ENCODE assay signal across 8 mouse cellular contexts in genomic region chr3:144718706-144719087, GRCm38 (mm10). TPM values are rescaled to one million over a fixed set of nuclear protein-coding genes. Genes with fewer than 3 reads are reported as not detected.
DNase-seq lines count a peak whose midpoint lies in the region; ATAC-seq and TF ChIP-seq lines count a peak whose summit lies in the region.

No protein-coding gene starts in this region.

- H3K4me3 ChIP-seq in forebrain, embryonic 15.5 days, result peak overlapping the region; percentile 68
- H3K4me3 ChIP-seq in intestine, embryonic 16.5 days (ENCODE audit: low read length), result peak overlapping the region; percentile 90
- peak overlapping the region; percentile 94 for H3K4me3 ChIP-seq in lung, adult 2 months (replicated peaks; ENCODE audit: extremely low read depth, low read depth, low read length)
- H3K4me3 ChIP-seq in stomach, postnatal 0 days (ENCODE audit: low read depth, low read length), result peak overlapping the region; percentile 93

- TF ChIP-seq EP300 in stomach, postnatal 0 days (optimal IDR thresholded peaks at IDR 0.05), result no peak

- TF ChIP-seq CTCF in lung, adult 2 months (IDR thresholded peaks at IDR 0.05; ENCODE audit: insufficient read depth, low read length), result no peak
- TF ChIP-seq CTCF in stomach, postnatal 0 days (IDR thresholded peaks at IDR 0.05; ENCODE audit: low read depth), result no peak

- H3K9ac ChIP-seq in forebrain, embryonic 15.5 days (replicated peaks), result peak overlapping the region; percentile 75
- peak overlapping the region; percentile 91 for H3K9ac ChIP-seq in intestine, embryonic 16.5 days (ENCODE audit: low read depth, low read length)
- H3K9ac ChIP-seq in stomach, postnatal 0 days (ENCODE audit: low read length), result peak overlapping the region; percentile 91

- no peaks in the 10 kb centered on the region for H3K27me3 ChIP-seq in forebrain, embryonic 15.5 days
- H3K27me3 ChIP-seq in intestine, embryonic 16.5 days (replicated peaks; ENCODE audit: control insufficient read depth, insufficient read depth, low read length), result no peaks in the 10 kb centered on the region
- H3K27me3 ChIP-seq in stomach, postnatal 0 days (ENCODE audit: control insufficient read depth, insufficient read depth, low read length), result no peaks in the 10 kb centered on the region

- H3K4me2 ChIP-seq in forebrain, embryonic 15.5 days (replicated peaks), result peak overlapping the region; percentile 78
- peak overlapping the region; percentile 53 for H3K4me2 ChIP-seq in intestine, embryonic 16.5 days (ENCODE audit: low read depth, low read length)
- peak overlapping the region; percentile 58 for H3K4me2 ChIP-seq in stomach, postnatal 0 days (replicated peaks; ENCODE audit: low read depth)

- TF ChIP-seq POLR2A in lung, adult 2 months (IDR thresholded peaks at IDR 0.05; ENCODE audit: borderline replicate concordance, extremely low read depth, low read depth, low read length), result no peak

- H3K36me3 ChIP-seq in forebrain, embryonic 15.5 days, result no peaks in the 10 kb centered on the region
- H3K36me3 ChIP-seq in intestine, embryonic 16.5 days (ENCODE audit: control insufficient read depth, insufficient read depth, low read length), result no peaks in the 10 kb centered on the region
- no peaks in the 10 kb centered on the region for H3K36me3 ChIP-seq in stomach, postnatal 0 days (ENCODE audit: control insufficient read depth, insufficient read depth, low read length)

- ATAC-seq in forebrain, embryonic 15.5 days (replicated peaks), result no peak
- ATAC-seq in intestine, embryonic 16.5 days, result no peak
- ATAC-seq in stomach, postnatal 0 days (ENCODE audit: low FRiP score, low TSS enrichment), result no peak

- WGBS in forebrain, embryonic 15.5 days, result 13% methylated on average over 7 of the region's 7 CpGs
- 12% methylated on average over 7 of the region's 7 CpGs for WGBS in intestine, embryonic 16.5 days
- 1% methylated on average over 7 of the region's 7 CpGs for WGBS in lung, adult 2 months
- WGBS in stomach, postnatal 0 days, result 4% methylated on average over 7 of the region's 7 CpGs

- DNase-seq in adrenal gland, adult 2 months, result peak; percentile 26
- DNase-seq in adrenal gland, postnatal 4 days (ENCODE audit: low spot score in 2 of 2), result no peak
- DNase-seq in MN1 (ENCODE audit: low spot score), result peak; percentile 26
- peak; percentile 39 for DNase-seq in lung, adult 2 months
- DNase-seq in stomach, postnatal 0 days (ENCODE audit: low spot score), result peak; percentile 29
- no peak for DNase-seq in ovary, postnatal 36 days (ENCODE audit: low spot score)

- H3K4me1 ChIP-seq in forebrain, embryonic 15.5 days, result peaks cover 52% of the 10 kb centered on the region
- peaks cover 31% of the 10 kb centered on the region for H3K4me1 ChIP-seq in intestine, embryonic 16.5 days (ENCODE audit: control insufficient read depth, insufficient read depth, low read length)
- peaks cover 25% of the 10 kb centered on the region for H3K4me1 ChIP-seq in lung, adult 2 months (ENCODE audit: control insufficient read depth, insufficient read depth, low read length)
- peaks cover 9% of the 10 kb centered on the region; the same call in 1 of the 2 replicates for H3K4me1 ChIP-seq in stomach, postnatal 0 days (replicated peaks; ENCODE audit: control insufficient read depth, insufficient read depth)

- no peak overlapping the region; the same call in 1 of the 2 replicates for H3K27ac ChIP-seq in forebrain, embryonic 15.5 days (replicated peaks)
- H3K27ac ChIP-seq in intestine, embryonic 16.5 days (ENCODE audit: low read length), result peak overlapping the region; percentile 100
- H3K27ac ChIP-seq in stomach, postnatal 0 days (replicated peaks), result peak overlapping the region; percentile 100

- no peaks in the 10 kb centered on the region for H3K9me3 ChIP-seq in forebrain, embryonic 15.5 days
- H3K9me3 ChIP-seq in intestine, embryonic 16.5 days (ENCODE audit: control insufficient read depth, low read length), result no peaks in the 10 kb centered on the region
- no peaks in the 10 kb centered on the region for H3K9me3 ChIP-seq in stomach, postnatal 0 days (ENCODE audit: control insufficient read depth, low read length)

RNA-seq across cellular contexts. Expression of gene Sh3glb1, which starts 1.4 kb away (rescaled TPM):
- 100 to 1,000 TPM; 168 to 210 TPM for total RNA-seq in adrenal gland, adult 2 months (2021)
- 14.2 and 16.3 TPM in 2 replicates for polyA plus RNA-seq in adrenal gland, adult 2 months (2012; rRNA removed)
- total RNA-seq in adrenal gland, postnatal 4 days (2021), result 100 to 1,000 TPM; 125 to 127 TPM
- 92.1 and 96.7 TPM in 2 replicates for polyA plus RNA-seq in forebrain, embryonic 15.5 days (2015; fragmentation: Nextera tagmentation; extraction: Ambion mirVana)
- 77.9 and 89.1 TPM in 2 replicates for polyA plus RNA-seq in intestine, embryonic 16.5 days (2015; fragmentation: Nextera tagmentation; extraction: Ambion mirVana)
- 26.2 and 26.5 TPM in 2 replicates for polyA plus RNA-seq in lung, adult 2 months (2012; rRNA removed)
- 125 and 130 TPM in 2 replicates for polyA plus RNA-seq in stomach, postnatal 0 days (2015; fragmentation: Nextera tagmentation; extraction: Ambion mirVana)

RNA-seq across cellular contexts. Expression of gene Clca3a1, which starts 42.1 kb away (rescaled TPM):
- 1 to 10 TPM; 1.6 to 5.2 TPM for total RNA-seq in adrenal gland, adult 2 months (2021)
- 0.65 and 1.1 TPM in 2 replicates for polyA plus RNA-seq in adrenal gland, adult 2 months (2012; rRNA removed)
- 10 to 100 TPM; 27.0 to 27.6 TPM for total RNA-seq in adrenal gland, postnatal 4 days (2021)
- 0.34 and 0.59 TPM in 2 replicates for polyA plus RNA-seq in forebrain, embryonic 15.5 days (2015; fragmentation: Nextera tagmentation; extraction: Ambion mirVana)
- polyA plus RNA-seq in intestine, embryonic 16.5 days (2015; fragmentation: Nextera tagmentation; extraction: Ambion mirVana), result 5.4 and 5.5 TPM in 2 replicates
- 0.63 and 0.80 TPM in 2 replicates for polyA plus RNA-seq in lung, adult 2 months (2012; rRNA removed)
- 0.70 and 0.82 TPM in 2 replicates for polyA plus RNA-seq in stomach, postnatal 0 days (2015; fragmentation: Nextera tagmentation; extraction: Ambion mirVana)

Comparison
In these comparisons a context has a peak if more than half of its experiments do, and no peak if none do; other contexts are left out.
1. DNase-seq: peak in adrenal gland, adult 2 months (single experiment), MN1 (single experiment), lung, adult 2 months (single experiment) and stomach, postnatal 0 days (single experiment); none in adrenal gland, postnatal 4 days (0 of 2) and ovary, postnatal 36 days (single experiment).
2. Peak in every context shown above with its lines, with median percentiles within 50 percentile points of each other: H3K4me2 ChIP-seq, H3K4me3 ChIP-seq and H3K9ac ChIP-seq.